Mouse (Mus musculus) ES-Bruce4 (cell line): ENCODE results near the gene Vmn2r57. TPM values are rescaled to one million over a fixed set of nuclear protein-coding genes. Genes with fewer than 3 reads are reported as not detected.
"Not testable (repeated sequence)": the region's sequence is repeated elsewhere in the genome, so short reads cannot be mapped to it uniquely, and the experiment has no call there.

ENCODE experiments used
- H3K27ac ChIP-seq: 2 replicates; pipeline ENCODE4 v1.5.1; 2012; ENCODE audit warnings: low read length, inconsistent platforms; ENCODE audit not compliant: insufficient read depth
- H3K27me3 ChIP-seq: 2 replicates; pipeline ENCODE4 v1.6.1; 2012; ENCODE audit warnings: mild to moderate bottlenecking, low read length, inconsistent platforms; ENCODE audit not compliant: control insufficient read depth, poor library complexity, insufficient read depth, severe bottlenecking
- H3K36me3 ChIP-seq: 2 replicates; pipeline ENCODE4 v1.6.1; 2012; ENCODE audit warnings: inconsistent platforms, mild to moderate bottlenecking, low read length, moderate library complexity; ENCODE audit not compliant: control insufficient read depth, poor library complexity, insufficient read depth, severe bottlenecking
- H3K4me1 ChIP-seq: one replicate; pipeline ENCODE4 v1.8.1; 2011; ENCODE audit warnings: low read length; ENCODE audit not compliant: control insufficient read depth, insufficient read depth
- H3K4me3 ChIP-seq: 2 replicates; pipeline ENCODE4 v1.5.1; 2011; ENCODE audit warnings: low read depth, mild to moderate bottlenecking, low read length
- H3K9ac ChIP-seq: 2 replicates; pipeline ENCODE4 v1.6.1; 2012; ENCODE audit warnings: low read depth, mild to moderate bottlenecking, inconsistent platforms; ENCODE audit not compliant: poor library complexity, severe bottlenecking
- H3K9me3 ChIP-seq: replicated peaks from 2 replicates; pipeline ENCODE4 v1.6.1; 2012; ENCODE audit warnings: mild to moderate bottlenecking, low read length, inconsistent platforms; ENCODE audit not compliant: control insufficient read depth, poor library complexity, insufficient read depth, severe bottlenecking
- CTCF ChIP-seq: IDR thresholded peaks from one replicate; pipeline ENCODE4 v1.8.1; 2011; ENCODE audit warnings: low read depth, low read length
- EP300 ChIP-seq: IDR thresholded peaks from 2 replicates; pipeline ENCODE4 v1.6.1; 2011; ENCODE audit warnings: low read depth, low read length; ENCODE audit not compliant: insufficient read depth
- POLR2A ChIP-seq: IDR thresholded peaks from one replicate; pipeline ENCODE4 v1.8.1; 2011; ENCODE audit warnings: low read length; ENCODE audit not compliant: insufficient read depth
- polyA plus RNA-seq: library from polyadenylated mRNA; stranded (reverse); fragments of >200 nt; gene quantifications from 2 replicates; pipeline ENCODE4 v1.2.4, GENCODE M21; 2011; ENCODE audit warnings: low read depth; ENCODE audit not compliant: missing spikeins, insufficient read depth, insufficient read length

Vmn2r57 gene
- polyA plus RNA-seq: 0.22 and 0.33 TPM in 2 replicates

GRCm38 (mm10) chr7:41448596-41448995, at the start of gene Vmn2r57:
Vmn2r57 (minus strand) TSS chr7:41448696.
- H3K36me3 ChIP-seq, H3K9ac ChIP-seq, H3K9me3 ChIP-seq, H3K4me1 ChIP-seq, H3K27me3 ChIP-seq, H3K27ac ChIP-seq, H3K4me3 ChIP-seq: not testable (repeated sequence)

DNA sequence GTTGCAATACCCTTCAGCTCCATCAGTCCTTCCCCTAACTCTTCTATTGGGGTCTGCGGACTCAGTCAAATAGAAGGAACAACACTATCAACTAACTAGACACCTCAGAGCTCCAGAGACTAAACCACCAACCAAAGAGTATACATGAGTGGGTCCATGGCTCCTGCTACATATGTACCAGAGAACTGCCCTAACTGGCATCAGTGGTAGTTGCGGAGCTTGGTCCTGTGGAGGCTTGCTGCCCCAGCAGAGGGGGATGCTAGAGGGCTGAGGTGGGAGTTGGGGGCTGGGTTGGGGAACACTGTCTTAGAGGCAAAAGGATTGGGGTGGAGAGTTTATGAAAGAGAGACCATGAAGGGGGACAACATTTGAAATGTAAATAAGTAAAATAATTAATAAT, 49.4 kb upstream of the Vmn2r57 start:
- no peak overlapping the region for H3K9ac ChIP-seq
- no peaks in the 10 kb centered on the region for H3K27me3 ChIP-seq
- TF ChIP-seq CTCF (no peak), POLR2A (no peak), EP300 (no peak)
- H3K4me1 ChIP-seq: peaks cover 2% of the 10 kb centered on the region
- no peaks in the 10 kb centered on the region for H3K9me3 ChIP-seq
- no peak overlapping the region for H3K27ac ChIP-seq
- H3K36me3 ChIP-seq: no peaks in the 10 kb centered on the region
- no peak overlapping the region for H3K4me3 ChIP-seq

- Histone ChIP-seq H3K36me3 (no peaks in the 10 kb centered on the region), H3K9ac (no peak overlapping the region), H3K4me3 (peak overlapping the region; percentile 44), H3K27me3 (no peaks in the 10 kb centered on the region), H3K9me3 (no peaks in the 10 kb centered on the region), H3K4me1 (no peaks in the 10 kb centered on the region), H3K27ac (no peak overlapping the region)
- no peak for TF ChIP-seq POLR2A
- TF ChIP-seq EP300: 0 out of 2 replicates have a peak, but pooled peaks have one; percentile 13
These were observed 3.4 kb upstream of the Vmn2r57 start for GRCm38 (mm10) chr7:41451864-41452263.

DNA sequence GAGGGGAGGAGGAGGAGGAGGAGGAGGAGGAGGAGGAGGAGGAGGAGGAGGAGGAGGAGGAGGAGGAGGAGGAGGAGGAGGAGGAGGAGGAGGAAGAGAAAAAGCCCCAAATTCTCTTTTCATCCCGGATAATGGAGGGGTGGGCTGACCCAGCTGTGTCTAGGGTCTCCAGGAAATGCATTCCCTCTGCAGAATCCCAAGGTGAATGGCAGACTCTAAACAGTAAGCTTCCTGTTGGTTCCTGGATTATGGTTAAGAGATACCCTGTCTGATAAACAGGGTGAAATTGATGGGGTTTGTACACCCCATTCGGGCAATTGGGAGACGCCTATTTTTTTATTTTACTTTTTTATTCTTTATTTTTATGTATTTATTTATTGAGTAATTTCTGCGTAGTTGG, 54.4 kb downstream of the Vmn2r57 start:
- TF ChIP-seq EP300: no peak
- no peak for TF ChIP-seq CTCF
- TF ChIP-seq POLR2A: no peak
- Histone ChIP-seq H3K9ac (peak overlapping the region; percentile 65), H3K4me1 (no peaks in the 10 kb centered on the region), H3K27ac (no peak overlapping the region), H3K36me3 (no peaks in the 10 kb centered on the region), H3K9me3 (no peaks in the 10 kb centered on the region), H3K27me3 (no peaks in the 10 kb centered on the region), H3K4me3 (no peak overlapping the region; the same call in 1 of the 2 replicates)

DNA sequence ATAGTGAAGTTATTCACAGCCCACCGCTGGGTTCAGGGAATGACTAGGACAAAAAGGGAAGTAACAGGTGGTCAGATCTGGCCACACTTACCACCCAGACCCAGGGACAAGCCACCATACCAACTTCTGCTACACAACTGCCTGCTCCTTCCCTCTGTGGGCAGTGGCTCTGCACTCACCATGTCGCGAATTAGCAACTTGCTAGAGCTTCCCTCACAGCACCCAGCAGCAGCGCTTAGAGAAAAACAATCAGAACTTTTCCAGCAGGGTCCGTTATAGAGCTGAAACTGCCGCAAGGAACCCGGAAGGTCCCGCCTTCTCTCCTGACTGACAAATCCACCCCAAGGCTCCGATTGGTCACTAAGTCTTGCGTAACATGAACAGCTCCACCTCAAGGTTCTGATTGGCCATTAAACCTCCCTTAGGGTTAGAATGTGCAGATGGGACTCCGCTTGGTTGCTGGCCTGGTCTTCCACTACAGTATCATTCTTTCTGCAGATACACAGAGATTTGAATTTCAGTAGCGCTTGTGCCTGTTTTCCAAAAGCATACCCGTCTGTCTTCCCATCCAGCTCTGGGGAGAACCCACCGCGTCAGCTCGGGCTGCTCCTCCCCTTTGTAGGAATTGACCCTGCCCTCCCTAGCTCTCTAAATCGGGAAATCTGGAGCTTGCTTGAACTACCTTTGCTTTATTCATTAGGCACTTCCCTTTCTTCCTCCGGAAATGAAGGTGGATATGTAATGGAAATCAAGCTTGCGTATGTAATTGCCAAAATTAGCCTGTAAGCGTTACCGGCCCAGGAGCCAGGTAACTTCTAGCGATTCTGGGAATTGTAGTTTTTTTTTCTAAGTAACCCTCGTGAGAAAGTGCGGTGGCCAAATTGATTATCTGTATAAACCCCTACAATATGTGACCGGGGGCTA, 55.2 kb downstream of the Vmn2r57 start, which contains the start of gene AI987944:
AI987944 (minus strand) TSS at position 332 of the 924 bp plus-strand sequence.
- Histone ChIP-seq H3K4me1 (no peaks in the 10 kb centered on the region), H3K27me3 (no peaks in the 10 kb centered on the region), H3K27ac (peak within 1 kb of the TSS; percentile 88), H3K9ac (peak within 1 kb of the TSS; percentile 65), H3K9me3 (no peaks in the 10 kb centered on the region), H3K36me3 (no peaks in the 10 kb centered on the region), H3K4me3 (peak within 1 kb of the TSS; percentile 99)
- TF ChIP-seq CTCF (no peak), POLR2A (peak; percentile 60)

Other genes with a start within 250 kb of the Vmn2r57 start
- 13.9 TPM in 2 replicates for gene AI987944, start 55.3 kb downstream of the Vmn2r57 start, polyA plus RNA-seq
- gene Gm20449, start 50.7 kb upstream of the Vmn2r57 start, polyA plus RNA-seq: 0.19 TPM in 1 of 2 replicates, not detected in the other
- gene AW146154, start 51.2 kb upstream of the Vmn2r57 start, polyA plus RNA-seq: 11.6 and 13.1 TPM in 2 replicates
- 22.2 and 34.6 TPM in 2 replicates for gene Gm6871, start 125.0 kb upstream of the Vmn2r57 start, polyA plus RNA-seq
- gene 2610021A01Rik, start 150.5 kb upstream of the Vmn2r57 start, polyA plus RNA-seq: 50.4 and 62.1 TPM in 2 replicates
- 20.3 and 21.3 TPM in 2 replicates for gene Zfp788, start 184.5 kb upstream of the Vmn2r57 start, polyA plus RNA-seq